Mouse (Mus musculus): ENCODE measurements around the gene Clpp. TPM values are rescaled to one million over a fixed set of nuclear protein-coding genes. Genes with fewer than 3 reads are reported as not detected.

The Clpp gene
- polyA plus RNA-seq, 1 experiment from 2014 or later: 171 TPM

DNA sequence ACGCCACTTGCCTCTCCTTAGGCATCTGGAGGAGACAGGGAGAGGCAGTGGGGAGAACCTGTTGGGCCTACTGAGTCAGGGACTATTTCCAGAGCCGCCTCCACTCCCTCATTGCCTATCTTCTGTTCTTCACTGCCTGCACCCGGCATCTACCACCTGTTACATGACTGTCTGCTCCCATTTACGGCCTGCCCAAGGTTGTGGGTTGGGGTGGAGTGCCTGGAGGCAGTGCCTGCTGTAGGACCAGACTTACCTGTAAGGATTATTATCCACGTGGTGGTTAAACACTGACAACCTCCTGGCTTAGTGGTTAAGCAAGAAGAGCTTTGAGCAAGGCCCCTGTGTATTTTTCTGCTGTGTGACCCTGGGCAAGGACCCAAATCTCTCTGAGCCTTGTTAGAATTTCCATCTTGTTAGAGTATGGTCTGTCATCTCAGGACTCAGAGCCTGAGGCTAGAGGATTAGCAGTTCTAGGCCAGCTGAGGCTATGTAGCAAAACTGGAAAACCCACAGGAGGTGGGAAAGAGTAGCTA is 15.3 kb upstream of the Clpp start:
- no peak for ATAC-seq
- Histone ChIP-seq H3K4me1 (no peaks in the 10 kb centered on the region), H3K27me3 (no peaks in the 10 kb centered on the region), H3K36me3 (ENCODE audit: poor library complexity, severe bottlenecking) (no peaks in the 10 kb centered on the region), H3K9me3 (replicated peaks) (no peaks in the 10 kb centered on the region), H3K9ac (no peak overlapping the region), H3K4me3 (no peak overlapping the region), H3K4me2 (no peak overlapping the region), H3K27ac (no peak overlapping the region)
- 77% methylated on average over 5 of the region's 5 CpGs for WGBS

DNA sequence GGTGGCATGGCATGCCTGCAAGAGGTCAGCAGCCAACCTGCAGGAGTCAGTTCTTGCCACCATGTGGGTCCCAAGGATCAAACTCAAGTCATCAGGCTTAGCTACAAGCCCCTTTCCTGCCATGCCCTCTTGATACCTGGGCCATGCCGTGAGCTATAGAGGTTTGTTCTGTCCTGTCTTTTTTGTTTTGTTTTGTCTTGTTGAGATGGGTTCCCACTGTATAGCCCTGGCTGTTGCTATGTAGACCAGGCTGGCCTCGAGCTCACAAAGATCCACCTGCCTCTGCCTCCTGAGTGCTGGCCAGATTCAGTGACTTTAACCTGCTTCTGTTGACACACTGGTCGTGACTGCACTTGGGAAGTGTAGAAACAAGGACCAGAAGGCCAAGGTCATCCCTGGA is 14.7 kb upstream of the Clpp start:
- no peaks in the 10 kb centered on the region for H3K4me1 ChIP-seq
- no peak overlapping the region for H3K4me3 ChIP-seq
- H3K4me2 ChIP-seq: no peak overlapping the region
- H3K27me3 ChIP-seq: no peaks in the 10 kb centered on the region
- H3K36me3 ChIP-seq (ENCODE audit: poor library complexity, severe bottlenecking): no peaks in the 10 kb centered on the region
- no peaks in the 10 kb centered on the region for H3K9me3 ChIP-seq (replicated peaks)
- H3K9ac ChIP-seq: no peak overlapping the region
- H3K27ac ChIP-seq: no peak overlapping the region
- 75% methylated on average over 3 of the region's 3 CpGs for WGBS
- ATAC-seq: no peak

GRCm38 (mm10) chr17:56976531-56977390 is 13.3 kb upstream of the Clpp start:
- Histone ChIP-seq H3K9me3 (replicated peaks) (no peaks in the 10 kb centered on the region), H3K36me3 (ENCODE audit: poor library complexity, severe bottlenecking) (no peaks in the 10 kb centered on the region), H3K4me2 (no peak overlapping the region), H3K27me3 (no peaks in the 10 kb centered on the region), H3K9ac (no peak overlapping the region), H3K4me3 (no peak overlapping the region), H3K27ac (no peak overlapping the region), H3K4me1 (no peaks in the 10 kb centered on the region)
- whole genome bisulfite sequencing: 82% methylated on average over 8 of the region's 8 CpGs
- no peak for ATAC-seq

DNA sequence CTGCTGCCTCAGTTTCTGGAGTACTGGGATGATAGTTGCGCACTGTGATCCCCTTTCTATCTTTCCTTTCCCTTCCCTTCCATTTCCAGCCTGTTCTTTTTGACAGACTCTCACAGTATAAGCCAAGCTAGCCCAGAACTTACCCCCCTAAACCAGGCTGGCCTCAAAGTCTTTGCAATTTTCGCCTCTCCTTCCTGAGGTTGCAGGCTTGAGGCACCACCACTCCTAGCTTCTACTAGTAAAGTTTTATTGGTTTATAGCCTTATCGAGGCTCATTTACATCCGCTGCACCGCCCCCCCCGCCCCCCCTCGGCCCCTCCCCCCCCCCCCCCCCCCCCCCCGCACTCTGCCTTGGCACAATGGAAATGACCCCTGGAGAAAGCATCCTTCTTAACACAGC is 10.6 kb upstream of the Clpp start:
- WGBS: 39% methylated on average over 7 of the region's 8 CpGs
- ATAC-seq: no peak

GRCm38 (mm10) chr17:56981049-56981448 is 9.1 kb upstream of the Clpp start:
- no peaks in the 10 kb centered on the region for H3K27me3 ChIP-seq
- 80% methylated on average over 7 of the region's 7 CpGs for WGBS
- H3K9me3 ChIP-seq (replicated peaks): no peaks in the 10 kb centered on the region
- H3K4me3 ChIP-seq: no peak overlapping the region
- H3K9ac ChIP-seq: no peak overlapping the region
- no peak overlapping the region for H3K4me2 ChIP-seq
- ATAC-seq: no peak
- no peaks in the 10 kb centered on the region for H3K36me3 ChIP-seq (ENCODE audit: poor library complexity, severe bottlenecking)
- no peak overlapping the region for H3K27ac ChIP-seq
- no peaks in the 10 kb centered on the region for H3K4me1 ChIP-seq

More for the DNA sequence above, 10.6 kb upstream of the Clpp start:
- Histone ChIP-seq H3K4me3 (no peak overlapping the region), H3K9me3 (replicated peaks) (no peaks in the 10 kb centered on the region), H3K27ac (no peak overlapping the region), H3K4me1 (no peaks in the 10 kb centered on the region), H3K27me3 (no peaks in the 10 kb centered on the region), H3K9ac (no peak overlapping the region), H3K36me3 (ENCODE audit: poor library complexity, severe bottlenecking) (no peaks in the 10 kb centered on the region), H3K4me2 (no peak overlapping the region)

DNA sequence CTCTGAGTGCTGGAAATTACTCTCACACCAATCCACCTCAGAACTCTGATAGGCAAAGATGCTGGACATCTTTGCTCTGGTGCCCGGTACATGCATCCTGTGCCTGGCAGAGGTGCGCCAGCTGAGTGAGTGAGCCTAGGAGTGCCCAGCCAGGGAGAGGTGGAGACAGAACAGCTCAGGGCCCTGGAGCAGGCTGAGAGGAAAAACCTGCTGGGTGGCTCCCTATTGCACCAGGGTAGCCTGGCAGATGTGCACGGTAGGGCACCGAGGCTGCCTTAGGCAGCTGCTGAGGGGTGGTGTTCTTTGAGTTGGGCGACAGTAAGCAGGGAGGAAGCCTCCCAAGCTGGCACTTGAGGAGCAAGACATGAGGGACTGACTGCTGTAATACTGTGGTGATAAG is 8.1 kb upstream of the Clpp start, which contains the start of gene Acer1:
TSS of gene Acer1 (minus strand) at position 114 of the 400 bp plus-strand sequence.
- no peaks in the 10 kb centered on the region for H3K4me1 ChIP-seq
- no peak for ATAC-seq
- H3K4me3 ChIP-seq: no peak within 1 kb of the TSS
- WGBS: 80% methylated on average over 5 of the region's 5 CpGs
- H3K4me2 ChIP-seq: no peak within 1 kb of the TSS
- H3K9me3 ChIP-seq (replicated peaks): no peaks in the 10 kb centered on the region
- H3K36me3 ChIP-seq (ENCODE audit: poor library complexity, severe bottlenecking): no peaks in the 10 kb centered on the region
- H3K27me3 ChIP-seq: no peaks in the 10 kb centered on the region
- no peak within 1 kb of the TSS for H3K27ac ChIP-seq
- no peak within 1 kb of the TSS for H3K9ac ChIP-seq

DNA sequence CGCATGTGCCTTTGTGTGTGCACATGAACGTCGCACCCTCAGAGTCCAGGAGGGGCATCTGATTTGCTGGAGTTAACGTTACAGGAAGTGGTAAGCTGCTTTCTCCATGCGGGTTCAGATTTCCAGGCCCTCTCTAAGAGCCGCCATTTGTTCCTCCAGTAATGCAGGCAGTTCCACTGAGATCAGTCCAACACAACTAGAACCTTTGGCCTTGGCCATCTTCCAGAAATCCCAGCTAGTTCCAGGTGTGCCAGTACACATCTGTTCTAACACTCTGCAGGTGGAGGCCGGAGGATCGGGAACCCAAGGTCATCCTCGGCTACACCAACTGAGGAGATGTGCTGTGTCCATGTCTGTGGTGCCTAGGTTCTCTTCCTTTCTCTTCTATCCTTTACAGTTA is 5.2 kb upstream of the Clpp start:
- no peak overlapping the region for H3K4me3 ChIP-seq
- H3K4me1 ChIP-seq: no peaks in the 10 kb centered on the region
- ATAC-seq: no peak
- H3K36me3 ChIP-seq (ENCODE audit: poor library complexity, severe bottlenecking): no peaks in the 10 kb centered on the region
- no peaks in the 10 kb centered on the region for H3K9me3 ChIP-seq (replicated peaks)
- no peak overlapping the region for H3K4me2 ChIP-seq
- H3K9ac ChIP-seq: no peak overlapping the region
- no peak overlapping the region for H3K27ac ChIP-seq
- no peaks in the 10 kb centered on the region for H3K27me3 ChIP-seq
- WGBS: 84% methylated on average over 9 of the region's 9 CpGs

DNA sequence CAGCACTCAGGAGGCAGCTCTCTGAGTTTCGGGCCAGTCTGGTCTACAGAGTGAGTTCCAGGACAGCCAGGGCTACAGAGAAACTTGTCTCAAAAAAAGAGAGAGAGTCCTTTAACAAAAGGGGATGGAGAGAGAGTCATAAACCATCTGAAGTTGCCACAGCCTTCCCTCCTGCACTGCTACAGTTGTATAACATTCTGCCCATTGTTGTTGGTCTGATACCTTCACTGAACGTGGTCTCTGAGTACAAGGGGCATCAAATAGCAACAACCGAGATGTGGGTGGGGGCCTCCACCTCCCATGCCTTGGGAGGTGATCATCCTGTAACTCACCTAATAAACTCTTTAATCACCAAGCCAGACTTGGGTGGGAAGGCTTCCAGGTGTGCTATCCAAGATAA is 4.4 kb upstream of the Clpp start:
- Histone ChIP-seq H3K9ac (no peak overlapping the region), H3K36me3 (ENCODE audit: poor library complexity, severe bottlenecking) (no peaks in the 10 kb centered on the region), H3K27me3 (no peaks in the 10 kb centered on the region), H3K4me2 (no peak overlapping the region), H3K9me3 (replicated peaks) (no peaks in the 10 kb centered on the region), H3K27ac (no peak overlapping the region), H3K4me1 (no peaks in the 10 kb centered on the region), H3K4me3 (no peak overlapping the region)
- ATAC-seq: no peak
- WGBS: 83% methylated on average over 3 of the region's 3 CpGs

- H3K9me3 ChIP-seq (replicated peaks): no peaks in the 10 kb centered on the region
- 85% methylated on average over 3 of the region's 3 CpGs for WGBS
- no peaks in the 10 kb centered on the region for H3K36me3 ChIP-seq (ENCODE audit: poor library complexity, severe bottlenecking)
- H3K27me3 ChIP-seq: no peaks in the 10 kb centered on the region
- H3K4me2 ChIP-seq: no peak overlapping the region
- no peak for ATAC-seq
- H3K4me1 ChIP-seq: peaks cover 6% of the 10 kb centered on the region
- no peak overlapping the region for H3K27ac ChIP-seq
- no peak overlapping the region for H3K4me3 ChIP-seq
- H3K9ac ChIP-seq: no peak overlapping the region
Measured at GRCm38 (mm10) chr17:56986105-56986805, 3.9 kb upstream of the Clpp start.

- ATAC-seq: no peak
- WGBS: 91% methylated on average over 7 of the region's 7 CpGs
- H3K27ac ChIP-seq: no peak overlapping the region
- no peak overlapping the region for H3K4me3 ChIP-seq
- H3K4me2 ChIP-seq: no peak overlapping the region
- no peaks in the 10 kb centered on the region for H3K9me3 ChIP-seq (replicated peaks)
- peaks cover 13% of the 10 kb centered on the region for H3K36me3 ChIP-seq (ENCODE audit: poor library complexity, severe bottlenecking)
- H3K9ac ChIP-seq: no peak overlapping the region
- H3K27me3 ChIP-seq: no peaks in the 10 kb centered on the region
- H3K4me1 ChIP-seq: peaks cover 8% of the 10 kb centered on the region
Measured at GRCm38 (mm10) chr17:56988441-56988840, 1.7 kb upstream of the Clpp start.

- Histone ChIP-seq H3K4me2 (peak overlapping the region; percentile 72), H3K27me3 (no peaks in the 10 kb centered on the region), H3K4me1 (peaks cover 8% of the 10 kb centered on the region), H3K36me3 (ENCODE audit: poor library complexity, severe bottlenecking) (peaks cover 19% of the 10 kb centered on the region), H3K4me3 (peak overlapping the region; percentile 66), H3K9ac (peak overlapping the region; percentile 78; the same call in 1 of the 2 replicates), H3K27ac (no peak overlapping the region), H3K9me3 (replicated peaks) (no peaks in the 10 kb centered on the region)
- 72% methylated on average over 7 of the region's 7 CpGs for WGBS
- ATAC-seq: no peak
Measured at GRCm38 (mm10) chr17:56988921-56989430, 1.1 kb upstream of the Clpp start.

DNA sequence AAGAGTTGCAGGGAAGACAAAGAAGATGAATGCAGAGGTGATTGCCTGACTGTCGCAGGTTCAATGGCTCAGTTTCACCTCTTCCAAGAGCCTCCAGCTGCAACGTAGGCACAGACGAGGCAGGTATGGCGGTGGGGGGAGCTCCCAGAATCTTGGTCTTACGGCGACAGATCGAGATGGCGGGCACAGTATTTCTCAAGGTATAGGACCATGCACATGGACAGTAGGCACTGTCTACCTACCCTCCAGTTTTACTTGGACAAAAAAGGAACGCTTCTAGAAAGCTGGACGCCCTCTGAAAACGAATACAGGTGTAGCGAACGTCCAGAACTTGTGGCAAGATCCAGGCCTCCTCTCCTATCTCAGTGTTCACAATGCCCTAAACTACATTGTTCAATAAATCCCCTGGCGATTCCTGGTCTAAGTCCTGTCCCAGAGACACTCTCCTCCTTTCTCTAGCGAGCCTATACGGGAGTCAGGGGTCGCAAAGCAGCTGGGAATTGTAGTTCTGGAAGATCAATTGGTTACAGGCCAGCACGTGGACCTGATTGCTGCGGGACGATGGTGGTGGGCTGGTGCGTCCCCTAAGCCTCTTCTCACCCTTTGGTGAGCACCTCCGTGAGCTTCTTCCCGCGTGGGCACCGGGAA is 514 bp upstream of the Clpp start:
- 3% methylated on average over 25 of the region's 25 CpGs for WGBS
- H3K27ac ChIP-seq: peak overlapping the region; percentile 52

More for the DNA sequence above, 514 bp upstream of the Clpp start:
- Histone ChIP-seq H3K9ac (peak overlapping the region; percentile 78), H3K36me3 (ENCODE audit: poor library complexity, severe bottlenecking) (peaks cover 25% of the 10 kb centered on the region), H3K4me1 (peaks cover 8% of the 10 kb centered on the region), H3K4me2 (peak overlapping the region; percentile 72), H3K4me3 (peak overlapping the region; percentile 66), H3K9me3 (replicated peaks) (no peaks in the 10 kb centered on the region), H3K27me3 (no peaks in the 10 kb centered on the region)
- peak; percentile 92 for ATAC-seq

Data from forebrain, embryonic 13.5 days (tissue).